Mouse (Mus musculus) MEL (cell line): ENCODE results near the gene Sobp. TPM values are rescaled to one million over a fixed set of nuclear protein-coding genes. Genes with fewer than 3 reads are reported as not detected.

Source experiments
- DNase-seq: peaks from one replicate; pipeline ENCODE4 v3.0.0; 2011; ENCODE audit warnings: low read depth, low spot score
- H3K27ac ChIP-seq: 2 replicates; pipeline ENCODE4 v1.5.1; 2012; ENCODE audit warnings: low read depth, mild to moderate bottlenecking, control low read depth, low read length, moderate library complexity; ENCODE audit not compliant: control insufficient read depth
- H3K27me3 ChIP-seq, 2 experiments: fragments of 150-350 bp in 1 of 2; sonication (generic) in 1 of 2; 2 replicates each; pipeline ENCODE4 v1.6.1; 2012; ENCODE audit warnings: low read length in 2 of 2, mild to moderate bottlenecking in 2 of 2, improper control_type of control experiment in 1 of 2, moderate library complexity in 1 of 2; ENCODE audit not compliant: insufficient read depth in 2 of 2, control insufficient read depth in 1 of 2
- H3K36me3 ChIP-seq, 2 experiments: 2 replicates each; pipeline ENCODE4 v1.6.1; 2012 to 2014; ENCODE audit warnings: low read length in 2 of 2, improper control_type of control experiment in 1 of 2, inconsistent platforms in 1 of 2, mild to moderate bottlenecking in 1 of 2; ENCODE audit not compliant: insufficient read depth in 2 of 2, control insufficient read depth in 1 of 2
- H3K4me1 ChIP-seq, 2 experiments: fragments of 150-350 bp in 1 of 2; sonication (generic) in 1 of 2; 2 replicates each; pipeline ENCODE4 v1.6.1; 2012; ENCODE audit warnings: low read length in 2 of 2, improper control_type of control experiment in 1 of 2, mild to moderate bottlenecking in 1 of 2; ENCODE audit not compliant: insufficient read depth in 2 of 2, control insufficient read depth in 1 of 2
- H3K4me3 ChIP-seq, 2 experiments: fragments of 150-350 bp in 1 of 2; sonication (generic) in 1 of 2; 2 replicates each; pipeline ENCODE4 v1.5.1; 2012; ENCODE audit warnings: low read depth in 2 of 2, low read length in 2 of 2, mild to moderate bottlenecking in 2 of 2, moderate library complexity in 2 of 2, control low read depth in 1 of 2, improper control_type of control experiment in 1 of 2; ENCODE audit not compliant: control insufficient read depth in 1 of 2, insufficient read depth in 1 of 2
- H3K79me2 ChIP-seq: 2 replicates; pipeline ENCODE4 v1.6.1; 2012; ENCODE audit warnings: mild to moderate bottlenecking, low read length, moderate library complexity; ENCODE audit not compliant: control insufficient read depth, poor library complexity, insufficient read depth
- H3K9ac ChIP-seq: 2 replicates; pipeline ENCODE4 v1.6.1; 2012; ENCODE audit warnings: low read depth, mild to moderate bottlenecking, control low read depth, low read length, moderate library complexity; ENCODE audit not compliant: control insufficient read depth, poor library complexity, severe bottlenecking
- H3K9me3 ChIP-seq: fragments of 150-350 bp; sonication (generic); replicated peaks from 2 replicates; pipeline ENCODE4 v1.6.1; 2012; ENCODE audit warnings: mild to moderate bottlenecking, low read length, improper control_type of control experiment, moderate library complexity; ENCODE audit not compliant: insufficient read depth
- BHLHE40 ChIP-seq: IDR thresholded peaks from 2 replicates; pipeline ENCODE4 v1.6.1; 2012; ENCODE audit warnings: low read depth, mild to moderate bottlenecking, inconsistent platforms, low read length, improper control_type of control experiment, borderline replicate concordance
- CHD1 ChIP-seq: IDR thresholded peaks from 2 replicates; pipeline ENCODE4 v1.6.1; 2012; ENCODE audit warnings: low read depth, mild to moderate bottlenecking, inconsistent platforms, low read length, improper control_type of control experiment
- CHD2 ChIP-seq: IDR thresholded peaks from 2 replicates; pipeline ENCODE4 v1.6.1; 2011; ENCODE audit warnings: low read length, improper control_type of control experiment
- CTCF ChIP-seq, 3 experiments: IDR thresholded peaks in 2 of 3; conservative IDR thresholded peaks in 1 of 3; 2 replicates each; pipeline ENCODE4 v1.5.1; 2011 to 2012; ENCODE audit warnings: low read length in 3 of 3, low read depth in 2 of 3, mild to moderate bottlenecking in 2 of 3, improper control_type of control experiment in 1 of 3, inconsistent platforms in 1 of 3, mixed read lengths in 1 of 3, moderate library complexity in 1 of 3; ENCODE audit not compliant: control insufficient read depth in 1 of 3, insufficient read depth in 1 of 3, poor library complexity in 1 of 3, severe bottlenecking in 1 of 3
- ELF1 ChIP-seq: IDR thresholded peaks from 2 replicates; pipeline ENCODE4 v1.6.1; 2014; ENCODE audit warnings: low read depth, mild to moderate bottlenecking, inconsistent platforms, low read length, improper control_type of control experiment, moderate library complexity
- EP300 ChIP-seq, 2 experiments: IDR thresholded peaks; 2 replicates each; pipeline ENCODE4 v1.6.1; 2011; ENCODE audit warnings: improper control_type of control experiment in 2 of 2, low read length in 2 of 2, low read depth in 1 of 2, mild to moderate bottlenecking in 1 of 2
- HCFC1 ChIP-seq: IDR thresholded peaks from 2 replicates; pipeline ENCODE4 v1.6.1; 2012; ENCODE audit warnings: low read depth, mild to moderate bottlenecking, inconsistent platforms, low read length, improper control_type of control experiment, moderate library complexity
- MAX ChIP-seq: IDR thresholded peaks from 2 replicates; pipeline ENCODE4 v1.6.1; 2011; ENCODE audit warnings: low read length, improper control_type of control experiment
- MAZ ChIP-seq: IDR thresholded peaks from 2 replicates; pipeline ENCODE4 v1.6.1; 2012; ENCODE audit warnings: low read depth, mild to moderate bottlenecking, inconsistent platforms, low read length, improper control_type of control experiment
- NELFE ChIP-seq: IDR thresholded peaks from 2 replicates; pipeline ENCODE4 v1.6.1; 2011; ENCODE audit warnings: low read depth, low read length, improper control_type of control experiment
- POLR2A ChIP-seq, 2 experiments: IDR thresholded peaks; 2 replicates each; pipeline ENCODE4 v1.6.1; 2011 to 2012; ENCODE audit warnings: low read length in 2 of 2, mild to moderate bottlenecking in 2 of 2, control low read depth in 1 of 2, improper control_type of control experiment in 1 of 2, low read depth in 1 of 2, moderate library complexity in 1 of 2; ENCODE audit not compliant: control insufficient read depth in 1 of 2, insufficient read depth in 1 of 2, poor library complexity in 1 of 2
- RCOR1 ChIP-seq: IDR thresholded peaks from 2 replicates; pipeline ENCODE4 v1.6.1; 2012; ENCODE audit warnings: low read depth, mild to moderate bottlenecking, inconsistent platforms, low read length, improper control_type of control experiment
- SMC3 ChIP-seq: IDR thresholded peaks from 2 replicates; pipeline ENCODE4 v1.6.1; 2011; ENCODE audit warnings: low read depth, low read length, improper control_type of control experiment
- TAL1 ChIP-seq: IDR thresholded peaks from 2 replicates; pipeline ENCODE4 v1.6.1; 2012; ENCODE audit warnings: mild to moderate bottlenecking, inconsistent platforms, low read length, moderate library complexity, mixed read lengths
- TBP ChIP-seq: IDR thresholded peaks from 2 replicates; pipeline ENCODE4 v1.8.0; 2011; ENCODE audit warnings: low read depth, low read length, improper control_type of control experiment
- TCF12 ChIP-seq: IDR thresholded peaks from 2 replicates; pipeline ENCODE4 v1.6.1; 2014; ENCODE audit warnings: low read depth, mild to moderate bottlenecking, inconsistent platforms, low read length, improper control_type of control experiment, moderate library complexity
- ZKSCAN1 ChIP-seq: IDR thresholded peaks from 2 replicates; pipeline ENCODE4 v1.6.1; 2012; ENCODE audit warnings: low read depth, mild to moderate bottlenecking, inconsistent platforms, low read length, improper control_type of control experiment, moderate library complexity
- ZNF384 ChIP-seq: IDR thresholded peaks from 2 replicates; pipeline ENCODE4 v1.6.1; 2012; ENCODE audit warnings: low read depth, mild to moderate bottlenecking, inconsistent platforms, low read length, improper control_type of control experiment
- polyA plus RNA-seq, 2 experiments: library from polyadenylated mRNA; stranded (reverse) in 1 of 2; unstranded in 1 of 2; fragments of >175 nt in 1 of 2; fragments of >200 nt in 1 of 2; gene quantifications; 2 replicates each; pipeline versions ENCODE4 v1.2.1 to v1.2.4; 2012; ENCODE audit warnings: low replicate concordance in 2 of 2, low read depth in 1 of 2; ENCODE audit not compliant: insufficient read length in 2 of 2, insufficient read depth in 1 of 2, missing spikeins in 1 of 2
- total RNA-seq: library from RNA; depleted of rRNA; stranded (reverse); fragments of 300-350 nt; gene quantifications from 2 replicates; pipeline ENCODE4 v1.2.3, GENCODE M21; 2012; rRNA removed

The Sobp gene
- total RNA-seq, result not detected in 2 replicates
- not detected for polyA plus RNA-seq

DNA sequence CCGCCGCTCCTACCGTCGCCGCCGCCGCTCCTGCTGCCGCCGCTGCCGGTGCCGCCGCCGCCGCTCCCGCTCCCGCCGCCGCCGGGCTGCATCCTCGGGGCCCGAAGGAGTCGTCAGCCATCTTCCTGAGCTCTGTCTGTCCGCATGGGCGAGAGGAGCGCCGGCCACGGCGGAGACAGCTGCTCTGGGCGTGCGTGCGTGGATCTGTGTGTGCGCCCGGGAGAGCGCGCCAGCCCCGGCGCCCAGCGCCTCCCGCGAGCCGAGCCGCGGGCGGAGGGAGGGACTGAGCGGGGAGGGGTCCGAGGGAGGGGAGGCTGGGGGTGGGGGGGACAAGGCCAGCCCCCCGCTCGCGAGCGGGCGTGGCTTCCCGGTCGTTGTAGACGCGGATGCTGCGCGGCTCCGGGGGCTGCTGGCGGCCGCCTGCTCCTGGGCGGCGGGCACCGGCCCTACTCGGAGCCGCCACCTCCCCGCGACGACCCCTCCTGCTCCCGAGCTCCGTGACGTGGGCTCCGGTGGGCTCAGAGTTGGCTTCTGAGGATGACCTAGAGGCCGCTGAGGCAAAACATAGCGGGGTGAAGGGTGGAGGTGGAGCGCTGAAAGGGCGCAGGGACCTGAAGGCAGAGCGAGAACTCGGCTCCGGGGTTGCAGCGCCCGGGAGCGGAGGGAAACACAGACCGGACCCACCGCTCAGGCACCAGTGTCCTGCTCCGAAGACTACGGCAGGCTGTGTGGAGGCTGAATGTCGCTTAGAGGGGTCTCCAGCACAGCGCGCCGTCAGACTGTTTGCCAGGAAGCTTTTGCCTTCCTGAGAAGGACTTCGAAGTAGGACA is at the start of gene Sobp, which contains the start of gene 9030612E09Rik:
Gene Sobp, minus strand, starts transcription at position 205 of the 830 bp plus-strand sequence.
Gene 9030612E09Rik, plus strand, starts transcription at position 379 of the 830 bp plus-strand sequence.
- DNase-seq, result no peak
- Histone ChIP-seq H3K9ac (no peak within 1 kb of the TSS), H3K27me3 (peaks cover 2 to 4% of the 10 kb centered on the region in 2 experiments), H3K9me3 (no peaks in the 10 kb centered on the region), H3K4me1 (no peaks in the 10 kb centered on the region), H3K27ac (no peak within 1 kb of the TSS), H3K36me3 (no peaks in the 10 kb centered on the region), H3K79me2 (no peaks in the 10 kb centered on the region), H3K4me3 (no peak within 1 kb of the TSS)
- TF ChIP-seq ZKSCAN1 (no peak), ELF1 (no peak), NELFE (no peak), BHLHE40 (no peak), TBP (no peak), SMC3 (no peak), RCOR1 (no peak), TAL1 (no peak), MAX (no peak), POLR2A (IDR thresholded peaks at IDR 0.05; ENCODE audit: control insufficient read depth in 1 of 2, insufficient read depth in 1 of 2, low read depth in 1 of 2, low read length in 2 of 2, poor library complexity in 1 of 2) (no peak), CHD1 (no peak), TCF12 (no peak), CTCF (IDR thresholded peaks at IDR 0.05 in 2 of 3, conservative IDR thresholded peaks at IDR 0.05 in 1 of 3; ENCODE audit: control insufficient read depth in 1 of 3, insufficient read depth in 1 of 3, low read depth in 2 of 3, low read length in 3 of 3, poor library complexity in 1 of 3, severe bottlenecking in 1 of 3) (no peak), HCFC1 (no peak), ZNF384 (no peak), EP300 (IDR thresholded peaks at IDR 0.05; ENCODE audit: low read depth in 1 of 2, low read length in 2 of 2) (no peak)

DNA sequence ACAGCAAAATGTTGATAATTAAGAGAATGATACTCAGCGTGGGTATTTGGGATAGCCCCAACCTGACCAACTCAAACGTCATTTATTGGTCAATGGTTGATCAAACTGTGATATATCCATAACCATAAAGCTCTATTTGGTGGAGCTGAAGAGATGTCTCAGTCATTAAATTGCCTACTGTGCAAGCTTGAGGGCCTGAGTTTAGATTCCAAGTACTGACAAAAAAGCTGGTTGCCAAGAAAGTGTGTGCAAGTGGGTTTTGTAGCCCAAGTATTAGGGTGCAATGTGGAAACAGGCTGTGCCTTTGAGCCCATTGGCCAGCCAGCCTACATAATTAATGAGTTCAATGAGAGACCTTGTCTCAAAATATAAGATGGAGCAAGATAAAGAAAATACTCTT is 49.1 kb upstream of the Sobp start:
- Histone ChIP-seq H3K9me3 (no peaks in the 10 kb centered on the region), H3K4me1 (peaks cover 5 to 18% of the 10 kb centered on the region in 2 experiments), H3K27me3 (no peaks in the 10 kb centered on the region), H3K9ac (no peak overlapping the region), H3K36me3 (peaks cover 0 to 24% of the 10 kb centered on the region in 2 experiments; a peak in 2 of 4 replicates), H3K79me2 (peaks cover 12% of the 10 kb centered on the region), H3K4me3 (no peak overlapping the region), H3K27ac (no peak overlapping the region)
- no peak for TF ChIP-seq MAZ
- no peak for TF ChIP-seq CTCF (IDR thresholded peaks at IDR 0.05 in 2 of 3, conservative IDR thresholded peaks at IDR 0.05 in 1 of 3; ENCODE audit: control insufficient read depth in 1 of 3, insufficient read depth in 1 of 3, low read depth in 2 of 3, low read length in 3 of 3, poor library complexity in 1 of 3, severe bottlenecking in 1 of 3)
- no peak for TF ChIP-seq MAX
- no peak for TF ChIP-seq CHD2
- DNase-seq, result no peak
